Mouse (Mus musculus): ENCODE measurements around the gene A930033H14Rik. TPM values are rescaled to one million over a fixed set of nuclear protein-coding genes. Genes with fewer than 3 reads are reported as not detected.

The A930033H14Rik gene
- polyA plus RNA-seq, 1 experiment: 0.81 TPM

- peaks cover 7% of the 10 kb centered on the region for H3K4me1 ChIP-seq (ENCODE audit: control insufficient read depth, insufficient read depth, low read length)
- no peak overlapping the region for H3K27ac ChIP-seq (ENCODE audit: insufficient read depth, low read length)
- no peak for TF ChIP-seq CTCF (IDR thresholded peaks at IDR 0.05; ENCODE audit: borderline replicate concordance, insufficient read depth, low read length)
- TF ChIP-seq POLR2A (IDR thresholded peaks at IDR 0.05; ENCODE audit: low read depth, low read length): no peak
Observed at GRCm38 (mm10) chr10:69207981-69208630, 4.8 kb downstream of the A930033H14Rik start.

DNA sequence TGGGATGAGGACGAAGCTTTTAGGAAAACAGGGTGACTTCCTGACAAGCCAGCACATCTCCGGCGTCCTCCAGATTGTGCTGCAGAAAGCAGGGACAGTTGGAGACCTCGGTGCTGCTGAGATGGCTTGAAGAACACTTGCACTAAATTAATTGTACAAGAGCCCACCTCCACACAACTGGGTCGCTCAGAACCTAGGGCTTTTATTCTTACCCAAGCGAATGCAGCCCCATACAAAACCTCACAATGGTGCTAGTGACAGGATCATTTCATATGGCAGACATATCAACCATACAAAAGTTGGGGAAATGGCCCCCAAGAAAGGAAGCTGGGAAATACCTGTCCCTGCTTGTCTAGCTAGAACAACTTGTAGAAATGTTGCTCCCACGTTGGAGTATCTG is 5.4 kb downstream of the A930033H14Rik start:
- Histone ChIP-seq H3K27ac (ENCODE audit: insufficient read depth, low read length) (no peak overlapping the region), H3K4me1 (ENCODE audit: control insufficient read depth, insufficient read depth, low read length) (peaks cover 7% of the 10 kb centered on the region), H3K4me3 (ENCODE audit: insufficient read depth, low read length) (no peak overlapping the region)
- TF ChIP-seq CTCF (IDR thresholded peaks at IDR 0.05; ENCODE audit: borderline replicate concordance, insufficient read depth, low read length): no peak
- no peak for TF ChIP-seq POLR2A (IDR thresholded peaks at IDR 0.05; ENCODE audit: low read depth, low read length)

More at GRCm38 (mm10) chr10:69207981-69208630, 4.8 kb downstream of the A930033H14Rik start:
- no peak overlapping the region for H3K4me3 ChIP-seq (ENCODE audit: insufficient read depth, low read length)

- Histone ChIP-seq H3K4me1 (ENCODE audit: control insufficient read depth, insufficient read depth, low read length) (peaks cover 7% of the 10 kb centered on the region), H3K27ac (ENCODE audit: insufficient read depth, low read length) (no peak overlapping the region), H3K4me3 (ENCODE audit: insufficient read depth, low read length) (no peak overlapping the region)
- TF ChIP-seq CTCF (IDR thresholded peaks at IDR 0.05; ENCODE audit: borderline replicate concordance, insufficient read depth, low read length) (no peak), POLR2A (IDR thresholded peaks at IDR 0.05; ENCODE audit: low read depth, low read length) (no peak)
Observed at GRCm38 (mm10) chr10:69206081-69206480, 6.8 kb downstream of the A930033H14Rik start.

DNA sequence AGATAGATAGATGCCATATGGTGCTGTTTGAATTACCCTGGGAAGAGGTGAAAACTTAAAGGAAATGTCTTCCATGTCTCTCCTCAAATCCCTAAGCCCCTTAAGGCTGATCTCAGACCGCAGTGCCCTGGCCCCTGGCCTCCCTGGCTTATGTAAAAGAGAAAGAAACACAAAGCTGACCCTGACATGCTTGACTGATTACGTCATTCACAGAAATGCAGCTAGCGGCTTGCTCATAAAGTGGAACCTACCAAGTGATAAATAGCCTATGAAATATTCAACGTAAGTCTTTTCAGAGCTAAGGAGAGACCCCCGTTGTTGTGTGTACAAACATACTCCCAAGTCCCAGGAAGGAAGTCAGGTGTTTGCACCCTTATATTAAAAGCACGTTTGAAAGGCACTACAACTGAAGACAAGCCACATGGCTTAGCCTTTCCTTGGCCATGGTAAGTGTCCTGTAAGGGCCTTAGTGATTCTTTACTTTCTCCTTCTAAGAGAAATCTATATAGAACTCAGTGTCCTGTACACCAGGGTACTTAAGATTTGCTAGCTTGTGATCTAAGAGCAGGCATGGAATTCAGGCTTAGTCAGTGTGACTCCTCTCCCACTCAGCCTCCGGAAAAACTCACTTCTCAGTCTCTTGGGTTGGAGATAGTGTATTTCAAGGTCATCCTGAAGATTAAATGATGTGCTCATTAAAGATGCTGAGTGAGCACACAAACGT is 8.1 kb downstream of the A930033H14Rik start:
- TF ChIP-seq CTCF (IDR thresholded peaks at IDR 0.05; ENCODE audit: borderline replicate concordance, insufficient read depth, low read length): no peak
- no peak for TF ChIP-seq POLR2A (IDR thresholded peaks at IDR 0.05; ENCODE audit: low read depth, low read length)
- Histone ChIP-seq H3K4me1 (ENCODE audit: control insufficient read depth, insufficient read depth, low read length) (peaks cover 7% of the 10 kb centered on the region), H3K27ac (ENCODE audit: insufficient read depth, low read length) (peak overlapping the region; percentile 17; the same call in 1 of the 2 replicates), H3K4me3 (ENCODE audit: insufficient read depth, low read length) (no peak overlapping the region)

DNA sequence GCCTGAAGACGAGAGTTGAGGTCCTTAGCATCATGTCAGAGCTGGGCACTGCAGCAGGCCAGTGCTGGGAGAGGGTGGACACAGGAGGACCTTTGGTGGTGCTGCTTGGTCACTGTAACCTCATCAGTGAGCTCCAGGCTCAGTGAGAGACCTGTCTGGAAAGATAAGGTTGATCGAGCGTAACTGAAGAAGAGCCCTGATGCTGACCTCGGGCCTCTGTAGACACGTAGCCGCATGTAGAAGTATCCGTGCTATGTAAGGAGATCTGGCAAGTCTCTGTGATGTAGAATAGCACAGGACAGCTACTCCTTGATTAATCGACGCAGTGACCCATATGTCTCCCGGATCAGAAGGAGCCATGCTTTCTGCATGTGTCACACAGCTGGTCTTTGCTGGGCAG is 19.2 kb downstream of the A930033H14Rik start:
- TF ChIP-seq CTCF (IDR thresholded peaks at IDR 0.05; ENCODE audit: borderline replicate concordance, insufficient read depth, low read length) (no peak), POLR2A (IDR thresholded peaks at IDR 0.05; ENCODE audit: low read depth, low read length) (no peak)
- H3K4me1 ChIP-seq (ENCODE audit: control insufficient read depth, insufficient read depth, low read length): no peaks in the 10 kb centered on the region

DNA sequence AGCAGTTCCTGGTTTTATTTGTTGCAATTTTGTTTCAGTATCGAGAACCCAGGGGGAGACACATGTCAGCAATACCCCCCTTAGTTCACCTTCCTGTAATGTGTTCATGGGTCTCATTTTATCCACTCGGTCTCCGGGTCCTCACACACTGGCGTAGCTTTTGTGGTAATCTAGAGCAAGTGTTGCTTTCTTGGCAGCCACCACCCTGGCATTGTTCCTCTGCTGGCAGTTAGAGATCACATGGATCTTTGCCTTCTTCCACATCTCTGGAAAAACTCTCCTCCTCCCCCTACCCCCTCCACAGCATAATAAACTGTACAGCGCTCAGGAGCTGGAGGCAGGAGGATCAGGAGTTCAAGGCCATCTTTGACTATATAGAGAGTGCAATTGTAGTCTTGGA is 20.6 kb downstream of the A930033H14Rik start:
- Histone ChIP-seq H3K4me1 (ENCODE audit: control insufficient read depth, insufficient read depth, low read length) (no peaks in the 10 kb centered on the region), H3K27ac (ENCODE audit: insufficient read depth, low read length) (no peak overlapping the region), H3K4me3 (ENCODE audit: insufficient read depth, low read length) (no peak overlapping the region)
- TF ChIP-seq POLR2A (IDR thresholded peaks at IDR 0.05; ENCODE audit: low read depth, low read length) (no peak), CTCF (IDR thresholded peaks at IDR 0.05; ENCODE audit: borderline replicate concordance, insufficient read depth, low read length) (no peak)

More for the DNA sequence above, 19.2 kb downstream of the A930033H14Rik start:
- H3K27ac ChIP-seq (ENCODE audit: insufficient read depth, low read length): no peak overlapping the region
- no peak overlapping the region for H3K4me3 ChIP-seq (ENCODE audit: insufficient read depth, low read length)

- Histone ChIP-seq H3K27ac (ENCODE audit: insufficient read depth, low read length) (no peak overlapping the region), H3K4me3 (ENCODE audit: insufficient read depth, low read length) (no peak overlapping the region)
- no peak for TF ChIP-seq POLR2A (IDR thresholded peaks at IDR 0.05; ENCODE audit: low read depth, low read length)
- TF ChIP-seq CTCF (IDR thresholded peaks at IDR 0.05; ENCODE audit: borderline replicate concordance, insufficient read depth, low read length): no peak
Observed at GRCm38 (mm10) chr10:69190434-69191160, 22.3 kb downstream of the A930033H14Rik start.

DNA sequence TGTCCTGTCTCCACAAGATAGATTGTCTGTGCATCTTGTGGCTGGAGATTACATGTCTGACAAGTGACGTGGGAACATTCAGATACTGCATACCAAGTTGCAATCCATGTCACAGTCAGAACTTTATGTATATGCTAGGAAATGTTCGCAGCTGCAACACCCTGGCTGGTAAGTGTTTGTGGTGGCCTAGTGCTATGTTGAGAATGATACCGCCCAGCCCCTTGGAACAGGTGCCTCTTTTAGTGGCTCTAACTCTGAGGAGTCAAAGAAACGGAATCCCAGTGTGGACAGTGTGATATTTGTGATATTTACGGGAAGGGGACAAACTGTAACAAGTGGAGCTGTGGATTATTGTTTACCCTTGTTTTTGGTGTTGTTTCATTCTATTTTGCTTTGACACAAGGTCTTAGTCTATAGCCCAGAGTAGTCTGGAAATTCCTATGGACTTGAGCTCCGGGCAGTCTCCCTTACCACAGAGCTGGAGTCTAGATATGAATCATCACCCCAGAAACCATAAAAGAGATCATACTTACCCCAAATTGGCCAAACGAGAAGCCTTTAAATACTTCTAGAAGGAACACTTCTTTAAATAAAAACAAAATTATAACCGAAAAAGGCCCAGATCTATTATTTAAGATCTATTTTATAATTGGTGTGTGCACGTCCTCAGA is 25.0 kb downstream of the A930033H14Rik start:
- no peak overlapping the region for H3K4me3 ChIP-seq (ENCODE audit: insufficient read depth, low read length)
- peaks cover 4% of the 10 kb centered on the region for H3K4me1 ChIP-seq (ENCODE audit: control insufficient read depth, insufficient read depth, low read length)
- TF ChIP-seq CTCF (IDR thresholded peaks at IDR 0.05; ENCODE audit: borderline replicate concordance, insufficient read depth, low read length) (no peak), POLR2A (IDR thresholded peaks at IDR 0.05; ENCODE audit: low read depth, low read length) (no peak)
- H3K27ac ChIP-seq (ENCODE audit: insufficient read depth, low read length): no peak overlapping the region

More at GRCm38 (mm10) chr10:69190434-69191160, 22.3 kb downstream of the A930033H14Rik start:
- no peaks in the 10 kb centered on the region for H3K4me1 ChIP-seq (ENCODE audit: control insufficient read depth, insufficient read depth, low read length)

All from embryonic fibroblast, embryonic 13.5 days (primary cell).